Mouse (Mus musculus): ENCODE results near the gene Efcab9. TPM values are rescaled to one million over a fixed set of nuclear protein-coding genes. Genes with fewer than 3 reads are reported as not detected.

Efcab9 gene
- polyA plus RNA-seq, 1 experiment from 2014 or later, result 0.31 TPM

- Histone ChIP-seq H3K27ac (replicated peaks; ENCODE audit: low read depth, low read length) (no peak overlapping the region), H3K36me3 (ENCODE audit: control insufficient read depth, insufficient read depth, low read length) (peaks cover 27% of the 10 kb centered on the region), H3K9ac (ENCODE audit: low read depth, low read length) (no peak overlapping the region), H3K4me3 (ENCODE audit: low read depth, low read length) (no peak overlapping the region), H3K4me1 (ENCODE audit: control insufficient read depth, insufficient read depth, low read length) (0 out of 2 replicates have a peak, but pooled peaks cover 3% of the 10 kb centered on the region), H3K9me3 (ENCODE audit: control insufficient read depth, low read length) (no peaks in the 10 kb centered on the region), H3K4me2 (ENCODE audit: low read depth, low read length) (no peak overlapping the region), H3K27me3 (replicated peaks; ENCODE audit: control insufficient read depth, insufficient read depth, low read length) (no peaks in the 10 kb centered on the region)
- WGBS, result 92% methylated on average over 4 of the region's 4 CpGs
- no peak for ATAC-seq (ENCODE audit: low read depth)
- no peak for DNase-seq (ENCODE audit: low spot score)
Measured at GRCm38 (mm10) chr11:32499931-32500330, 31.9 kb downstream of the Efcab9 start.

- peak; percentile 62 for DNase-seq (ENCODE audit: low spot score)
- Histone ChIP-seq H3K9me3 (ENCODE audit: control insufficient read depth, low read length) (no peaks in the 10 kb centered on the region), H3K4me3 (ENCODE audit: low read depth, low read length) (no peak overlapping the region), H3K4me1 (ENCODE audit: control insufficient read depth, insufficient read depth, low read length) (0 out of 2 replicates have a peak, but pooled peaks cover 3% of the 10 kb centered on the region), H3K27ac (replicated peaks; ENCODE audit: low read depth, low read length) (no peak overlapping the region), H3K9ac (ENCODE audit: low read depth, low read length) (no peak overlapping the region), H3K4me2 (ENCODE audit: low read depth, low read length) (no peak overlapping the region), H3K27me3 (replicated peaks; ENCODE audit: control insufficient read depth, insufficient read depth, low read length) (no peaks in the 10 kb centered on the region), H3K36me3 (ENCODE audit: control insufficient read depth, insufficient read depth, low read length) (peaks cover 26% of the 10 kb centered on the region)
- WGBS, result 81% methylated on average over 7 of the region's 7 CpGs
- 0 out of 2 replicates have a peak, but pooled peaks have one; percentile 9 for ATAC-seq (ENCODE audit: low read depth)
Measured at GRCm38 (mm10) chr11:32498757-32499535, 32.9 kb downstream of the Efcab9 start.

- WGBS, result 81% methylated on average over 2 of the region's 2 CpGs
- Histone ChIP-seq H3K36me3 (ENCODE audit: control insufficient read depth, insufficient read depth, low read length) (no peaks in the 10 kb centered on the region), H3K4me2 (ENCODE audit: low read depth, low read length) (no peak overlapping the region), H3K27ac (replicated peaks; ENCODE audit: low read depth, low read length) (no peak overlapping the region), H3K4me3 (ENCODE audit: low read depth, low read length) (no peak overlapping the region), H3K9me3 (ENCODE audit: control insufficient read depth, low read length) (no peaks in the 10 kb centered on the region), H3K9ac (ENCODE audit: low read depth, low read length) (no peak overlapping the region), H3K27me3 (replicated peaks; ENCODE audit: control insufficient read depth, insufficient read depth, low read length) (no peaks in the 10 kb centered on the region), H3K4me1 (ENCODE audit: control insufficient read depth, insufficient read depth, low read length) (peaks cover 3% of the 10 kb centered on the region; the same call in 1 of the 2 replicates)
- DNase-seq (ENCODE audit: low spot score) (no peak), ATAC-seq (ENCODE audit: low read depth) (no peak)
Measured at GRCm38 (mm10) chr11:32495283-32495682, 36.6 kb downstream of the Efcab9 start.

DNA sequence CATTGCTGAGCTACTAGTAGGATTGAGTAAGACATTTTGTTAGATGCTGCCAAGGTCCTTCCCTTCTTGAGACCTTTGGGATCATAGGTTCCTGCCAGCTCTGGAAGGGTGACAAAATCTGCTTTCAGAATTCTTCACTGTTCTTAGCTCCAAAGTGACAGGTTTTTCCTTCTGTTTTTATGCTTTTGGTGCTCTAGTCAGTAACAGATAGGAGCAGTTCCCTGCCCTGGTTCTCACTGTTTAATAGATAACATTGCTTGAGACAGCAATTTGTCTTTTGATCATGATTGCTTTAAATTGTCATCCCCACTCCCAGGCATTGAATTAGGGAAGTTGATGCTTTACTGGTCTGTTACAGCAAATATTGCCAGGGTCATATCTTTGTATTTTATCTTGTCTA is 38.6 kb downstream of the Efcab9 start:
- Histone ChIP-seq H3K36me3 (ENCODE audit: control insufficient read depth, insufficient read depth, low read length) (no peaks in the 10 kb centered on the region), H3K4me3 (ENCODE audit: low read depth, low read length) (no peak overlapping the region), H3K9me3 (ENCODE audit: control insufficient read depth, low read length) (no peaks in the 10 kb centered on the region), H3K4me2 (ENCODE audit: low read depth, low read length) (no peak overlapping the region), H3K4me1 (ENCODE audit: control insufficient read depth, insufficient read depth, low read length) (peaks cover 18% of the 10 kb centered on the region), H3K27ac (replicated peaks; ENCODE audit: low read depth, low read length) (no peak overlapping the region), H3K27me3 (replicated peaks; ENCODE audit: control insufficient read depth, insufficient read depth, low read length) (no peaks in the 10 kb centered on the region), H3K9ac (ENCODE audit: low read depth, low read length) (no peak overlapping the region)
- ATAC-seq (ENCODE audit: low read depth) (no peak), DNase-seq (ENCODE audit: low spot score) (no peak)

GRCm38 (mm10) chr11:32491079-32491478 is 40.8 kb downstream of the Efcab9 start:
- H3K4me2 ChIP-seq (ENCODE audit: low read depth, low read length), result no peak overlapping the region
- H3K27ac ChIP-seq (replicated peaks; ENCODE audit: low read depth, low read length), result no peak overlapping the region
- peaks cover 5% of the 10 kb centered on the region; the same call in 1 of the 2 replicates for H3K36me3 ChIP-seq (ENCODE audit: control insufficient read depth, insufficient read depth, low read length)
- no peaks in the 10 kb centered on the region for H3K27me3 ChIP-seq (replicated peaks; ENCODE audit: control insufficient read depth, insufficient read depth, low read length)
- no peak overlapping the region for H3K4me3 ChIP-seq (ENCODE audit: low read depth, low read length)
- DNase-seq (ENCODE audit: low spot score), result no peak
- 94% methylated on average over 2 of the region's 2 CpGs for WGBS
- no peak overlapping the region for H3K9ac ChIP-seq (ENCODE audit: low read depth, low read length)
- peaks cover 19% of the 10 kb centered on the region for H3K4me1 ChIP-seq (ENCODE audit: control insufficient read depth, insufficient read depth, low read length)
- ATAC-seq (ENCODE audit: low read depth), result no peak
- H3K9me3 ChIP-seq (ENCODE audit: control insufficient read depth, low read length), result no peaks in the 10 kb centered on the region

DNA sequence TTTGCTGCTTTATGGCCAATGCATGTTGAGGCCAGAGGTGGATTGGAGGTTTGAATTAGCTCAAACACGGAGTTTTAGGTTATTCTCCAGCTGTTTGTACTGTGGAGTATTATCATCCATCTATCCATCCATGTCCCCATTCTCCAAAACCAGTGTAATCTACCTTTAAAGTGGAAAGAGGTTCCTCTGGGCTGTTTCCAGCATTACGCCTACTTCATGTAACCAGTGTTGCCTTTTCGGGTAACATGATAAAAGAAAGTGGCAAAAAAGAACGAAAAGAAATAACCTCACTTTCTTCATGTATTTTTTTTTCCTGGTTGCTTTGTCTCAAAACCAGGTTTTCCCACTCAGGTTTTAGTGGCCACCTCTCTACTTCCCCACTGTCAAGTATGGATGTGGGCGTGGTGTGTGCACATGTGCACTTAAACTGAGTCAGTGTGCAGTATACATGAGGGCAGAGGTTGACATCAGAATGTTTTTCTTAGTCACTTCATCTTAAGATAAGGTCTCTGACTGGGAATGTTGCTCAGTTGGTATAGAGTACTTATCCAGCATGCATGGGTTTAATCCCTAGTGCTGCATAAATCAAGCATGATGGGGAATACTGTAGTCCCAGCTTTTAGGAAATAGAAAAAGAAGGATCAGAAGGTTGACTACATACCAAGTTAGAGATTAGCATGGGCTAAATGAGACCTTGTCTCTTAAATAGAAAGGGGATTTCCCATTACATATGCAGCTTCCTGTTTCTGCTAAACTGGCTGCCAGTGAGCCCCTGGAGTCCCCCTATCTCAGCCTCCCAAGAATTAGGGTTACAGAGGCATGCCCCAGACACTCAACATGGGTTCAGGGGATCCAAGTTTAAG is 42.8 kb downstream of the Efcab9 start:
- Histone ChIP-seq H3K9ac (ENCODE audit: low read depth, low read length) (no peak overlapping the region), H3K4me2 (ENCODE audit: low read depth, low read length) (no peak overlapping the region), H3K27ac (replicated peaks; ENCODE audit: low read depth, low read length) (peak overlapping the region; percentile 59), H3K27me3 (replicated peaks; ENCODE audit: control insufficient read depth, insufficient read depth, low read length) (no peaks in the 10 kb centered on the region), H3K4me1 (ENCODE audit: control insufficient read depth, insufficient read depth, low read length) (peaks cover 18% of the 10 kb centered on the region), H3K4me3 (ENCODE audit: low read depth, low read length) (no peak overlapping the region), H3K36me3 (ENCODE audit: control insufficient read depth, insufficient read depth, low read length) (peaks cover 7% of the 10 kb centered on the region; the same call in 1 of the 2 replicates), H3K9me3 (ENCODE audit: control insufficient read depth, low read length) (no peaks in the 10 kb centered on the region)
- ATAC-seq (ENCODE audit: low read depth), result no peak
- 76% methylated on average over 5 of the region's 5 CpGs for WGBS
- no peak for DNase-seq (ENCODE audit: low spot score)

GRCm38 (mm10) chr11:32488344-32488743 is 43.5 kb downstream of the Efcab9 start:
- H3K27me3 ChIP-seq (replicated peaks; ENCODE audit: control insufficient read depth, insufficient read depth, low read length), result no peaks in the 10 kb centered on the region
- peak overlapping the region; percentile 59; the same call in 1 of the 2 replicates for H3K27ac ChIP-seq (replicated peaks; ENCODE audit: low read depth, low read length)
- no peak overlapping the region for H3K4me3 ChIP-seq (ENCODE audit: low read depth, low read length)
- H3K9ac ChIP-seq (ENCODE audit: low read depth, low read length), result no peak overlapping the region
- H3K4me2 ChIP-seq (ENCODE audit: low read depth, low read length), result no peak overlapping the region
- peak; percentile 41 for DNase-seq (ENCODE audit: low spot score)
- H3K9me3 ChIP-seq (ENCODE audit: control insufficient read depth, low read length), result no peaks in the 10 kb centered on the region
- peaks cover 7% of the 10 kb centered on the region; the same call in 1 of the 2 replicates for H3K36me3 ChIP-seq (ENCODE audit: control insufficient read depth, insufficient read depth, low read length)
- H3K4me1 ChIP-seq (ENCODE audit: control insufficient read depth, insufficient read depth, low read length), result peaks cover 18% of the 10 kb centered on the region
- ATAC-seq (ENCODE audit: low read depth), result no peak

DNA sequence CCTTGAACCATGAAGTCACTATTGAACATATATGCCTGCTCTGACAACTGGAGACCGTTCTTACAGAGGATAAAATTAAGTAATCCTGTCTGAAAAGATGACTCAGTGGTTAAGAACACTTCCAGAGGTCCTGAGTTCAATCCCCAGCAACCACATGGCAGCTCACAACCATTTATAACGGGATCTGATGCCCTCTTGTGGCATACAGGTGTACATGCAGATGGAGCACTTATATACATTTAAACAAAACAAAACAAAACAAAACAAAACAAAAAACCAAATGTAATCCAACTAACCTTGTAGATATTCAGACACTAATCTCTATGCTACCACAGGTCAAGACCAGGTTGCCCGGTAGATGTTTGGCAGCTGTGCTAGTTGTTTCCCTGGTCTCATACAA is 44.4 kb downstream of the Efcab9 start:
- H3K36me3 ChIP-seq (ENCODE audit: control insufficient read depth, insufficient read depth, low read length), result peaks cover 7% of the 10 kb centered on the region; the same call in 1 of the 2 replicates
- H3K9me3 ChIP-seq (ENCODE audit: control insufficient read depth, low read length), result no peaks in the 10 kb centered on the region
- peaks cover 18% of the 10 kb centered on the region for H3K4me1 ChIP-seq (ENCODE audit: control insufficient read depth, insufficient read depth, low read length)
- no peak overlapping the region for H3K4me3 ChIP-seq (ENCODE audit: low read depth, low read length)
- H3K27me3 ChIP-seq (replicated peaks; ENCODE audit: control insufficient read depth, insufficient read depth, low read length), result no peaks in the 10 kb centered on the region
- ATAC-seq (ENCODE audit: low read depth), result no peak
- WGBS, result 91% methylated on average over 3 of the region's 3 CpGs
- no peak for DNase-seq (ENCODE audit: low spot score)
- no peak overlapping the region for H3K9ac ChIP-seq (ENCODE audit: low read depth, low read length)
- H3K27ac ChIP-seq (replicated peaks; ENCODE audit: low read depth, low read length), result no peak overlapping the region
- H3K4me2 ChIP-seq (ENCODE audit: low read depth, low read length), result no peak overlapping the region
